Mouse (Mus musculus) liver, postnatal 0 days (tissue): ENCODE results near the gene Fhl1.

Source experiments
- CTCF ChIP-seq: sonication (generic); IDR thresholded peaks from 2 replicates; pipeline ENCODE4 v1.5.1; 2016; ENCODE audit warnings: antibody characterized with exemption, low read depth
- EP300 ChIP-seq: IDR thresholded peaks from 2 replicates; pipeline ENCODE4 v1.6.1; 2016; ENCODE audit warnings: antibody characterized with exemption, low read depth, mild to moderate bottlenecking

GRCm38 (mm10) chrX:56683521-56683920 lies 48.1 kb upstream of the Fhl1 start:
- TF ChIP-seq EP300 (no peak), CTCF (no peak)
